Comparison of ENCODE assay signal across 8 mouse cellular contexts in genomic region chr11:115841961-115842550, GRCm38 (mm10). TPM values are rescaled to one million over a fixed set of nuclear protein-coding genes. Genes with fewer than 3 reads are reported as not detected.
DNase-seq lines count a peak whose midpoint lies in the region; ATAC-seq lines count a peak whose summit lies in the region.

No protein-coding gene starts in this region.

- intact Hi-C loops in heart, postnatal 36 days (cut with DNase I): no loop called here

- peak overlapping the region; percentile 65 for H3K4me2 ChIP-seq in liver, embryonic 12.5 days

- peaks cover 7% of the 10 kb centered on the region for H3K9me3 ChIP-seq in liver, embryonic 12.5 days (replicated peaks)

- no peaks in the 10 kb centered on the region for H3K27me3 ChIP-seq in liver, embryonic 12.5 days (replicated peaks)

- peak overlapping the region; percentile 39 for H3K9ac ChIP-seq in liver, embryonic 12.5 days

- peak overlapping the region; percentile 16; the same call in 1 of the 2 replicates for H3K4me3 ChIP-seq in liver, embryonic 12.5 days

- DNase-seq in kidney, adult 18-20 months: peak; percentile 63
- DNase-seq in kidney, adult 9 months: no peak
- peak; percentile 52 for DNase-seq in embryo, embryonic 10.5 days (ENCODE audit: low spot score)
- peak; percentile 53 to 61 for DNase-seq in heart, postnatal 36 days
- no peak for DNase-seq in urinary bladder, postnatal 36 days (ENCODE audit: low spot score in 2 of 2)
- DNase-seq in right cerebral cortex, adult 2 months (ENCODE audit: low spot score in 2 of 2): no peak

- WGBS in liver, embryonic 12.5 days (ENCODE audit: insufficient replicate concordance): 17% methylated on average over 6 of the region's 6 CpGs

- peak overlapping the region; percentile 84 for H3K27ac ChIP-seq in liver, embryonic 12.5 days

- peaks cover 65% of the 10 kb centered on the region for H3K4me1 ChIP-seq in liver, embryonic 12.5 days

- ATAC-seq in liver, embryonic 12.5 days: peak; percentile 96
- ATAC-seq in inflammation-experienced regulatory T-cells, adult 6 months: no peak

- peaks cover 37% of the 10 kb centered on the region for H3K36me3 ChIP-seq in liver, embryonic 12.5 days

RNA-seq across cellular contexts. Expression of gene Myo15b, which starts 16.1 kb away (rescaled TPM):
- total RNA-seq in heart, postnatal 36 days (2021): under 1 TPM in 1 of 2 experiments, not detected in 1; 0.14 TPM
- 0.38 and 0.83 TPM in 2 replicates for polyA plus RNA-seq in liver, embryonic 12.5 days (2016; fragmentation: Nextera tagmentation; extraction: Ambion mirVana)
- polyA plus RNA-seq in inflammation-experienced regulatory T-cells, adult 6 months (2017; shearing (Covaris generic)): not detected

RNA-seq across cellular contexts. Expression of gene Llgl2, which starts 18.2 kb away (rescaled TPM):
- total RNA-seq in heart, postnatal 36 days (2021): 10 to 100 TPM; 18.7 to 21.2 TPM
- polyA plus RNA-seq in liver, embryonic 12.5 days (2016; fragmentation: Nextera tagmentation; extraction: Ambion mirVana): 13.4 and 14.3 TPM in 2 replicates
- polyA plus RNA-seq in inflammation-experienced regulatory T-cells, adult 6 months (2017; shearing (Covaris generic)): 1 to 10 TPM; 7.0 to 9.7 (median 9.6) TPM

RNA-seq across cellular contexts. Expression of gene Tsen54, which starts 27.5 kb away (rescaled TPM):
- total RNA-seq in heart, postnatal 36 days (2021): 1 to 10 TPM; 8.7 to 9.7 TPM
- 23.5 and 25.6 TPM in 2 replicates for polyA plus RNA-seq in liver, embryonic 12.5 days (2016; fragmentation: Nextera tagmentation; extraction: Ambion mirVana)
- 10 to 100 TPM in 2 of 3 experiments, 1 to 10 TPM in 1; 9.8 to 13.2 (median 10.8) TPM for polyA plus RNA-seq in inflammation-experienced regulatory T-cells, adult 6 months (2017; shearing (Covaris generic))

RNA-seq across cellular contexts. Expression of gene Caskin2, which starts 28.6 kb away (rescaled TPM):
- total RNA-seq in heart, postnatal 36 days (2021): 10 to 100 TPM; 48.6 to 50.6 TPM
- 8.3 and 9.2 TPM in 2 replicates for polyA plus RNA-seq in liver, embryonic 12.5 days (2016; fragmentation: Nextera tagmentation; extraction: Ambion mirVana)
- polyA plus RNA-seq in inflammation-experienced regulatory T-cells, adult 6 months (2017; shearing (Covaris generic)): 1 to 10 TPM in 1 of 3 experiments, under 1 TPM in 2; 0.58 to 1.2 (median 0.87) TPM

RNA-seq across cellular contexts. Expression of gene Smim5, which starts 57.7 kb away (rescaled TPM):
- 10 to 100 TPM; 14.8 to 26.7 TPM for total RNA-seq in heart, postnatal 36 days (2021)
- polyA plus RNA-seq in liver, embryonic 12.5 days (2016; fragmentation: Nextera tagmentation; extraction: Ambion mirVana): 47.5 and 48.9 TPM in 2 replicates
- polyA plus RNA-seq in inflammation-experienced regulatory T-cells, adult 6 months (2017; shearing (Covaris generic)): 1 to 10 TPM in 2 of 3 experiments, under 1 TPM in 1; 0.40 to 1.4 (median 1.1) TPM

Comparison
In these comparisons a context has a peak if more than half of its experiments do, and no peak if none do; other contexts are left out.
1. DNase-seq: peak in kidney, adult 18-20 months (single experiment), embryo, embryonic 10.5 days (single experiment) and heart, postnatal 36 days (2 of 2); none in kidney, adult 9 months (single experiment), urinary bladder, postnatal 36 days (0 of 2) and right cerebral cortex, adult 2 months (0 of 2).